Mouse (Mus musculus) urinary bladder, postnatal 14 days (tissue): Measurements from ENCODE around the gene Slc25a33.
A peak's percentile ranks its signal among the peaks of the same experiment; 100 is the strongest.
"Not testable (repeated sequence)": the region's sequence is repeated elsewhere in the genome, so short reads cannot be mapped to it uniquely, and the experiment has no call there.

Experiments used
- DNase-seq: peaks from one replicate; pipeline ENCODE4 v3.0.0; 2021; ENCODE audit warnings: low spot score

Gene Slc25a33

GRCm38 (mm10) chr4:149756546-149756945 is 17.5 kb downstream of the Slc25a33 start:
- not testable (repeated sequence) for DNase-seq

DNA sequence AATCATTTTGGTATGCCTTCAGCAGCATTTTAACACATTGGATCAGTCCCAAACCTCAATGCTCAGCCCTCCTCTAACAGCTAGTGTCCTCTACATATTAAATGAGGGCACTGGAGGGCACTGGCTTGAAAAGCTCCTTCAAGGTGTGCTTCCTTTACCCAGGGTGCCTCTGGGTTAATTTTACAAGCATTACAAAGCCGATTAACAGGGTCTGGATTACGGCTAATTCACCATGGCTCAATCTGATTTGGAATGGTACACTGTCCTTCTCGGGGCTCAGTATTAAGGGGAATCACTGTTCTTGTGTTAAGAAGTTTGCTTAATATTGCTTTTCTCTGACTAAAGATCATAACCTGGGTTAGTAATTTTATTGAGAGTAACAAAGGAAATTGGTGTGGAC is 21.2 kb downstream of the Slc25a33 start:
- no peak for DNase-seq

DNA sequence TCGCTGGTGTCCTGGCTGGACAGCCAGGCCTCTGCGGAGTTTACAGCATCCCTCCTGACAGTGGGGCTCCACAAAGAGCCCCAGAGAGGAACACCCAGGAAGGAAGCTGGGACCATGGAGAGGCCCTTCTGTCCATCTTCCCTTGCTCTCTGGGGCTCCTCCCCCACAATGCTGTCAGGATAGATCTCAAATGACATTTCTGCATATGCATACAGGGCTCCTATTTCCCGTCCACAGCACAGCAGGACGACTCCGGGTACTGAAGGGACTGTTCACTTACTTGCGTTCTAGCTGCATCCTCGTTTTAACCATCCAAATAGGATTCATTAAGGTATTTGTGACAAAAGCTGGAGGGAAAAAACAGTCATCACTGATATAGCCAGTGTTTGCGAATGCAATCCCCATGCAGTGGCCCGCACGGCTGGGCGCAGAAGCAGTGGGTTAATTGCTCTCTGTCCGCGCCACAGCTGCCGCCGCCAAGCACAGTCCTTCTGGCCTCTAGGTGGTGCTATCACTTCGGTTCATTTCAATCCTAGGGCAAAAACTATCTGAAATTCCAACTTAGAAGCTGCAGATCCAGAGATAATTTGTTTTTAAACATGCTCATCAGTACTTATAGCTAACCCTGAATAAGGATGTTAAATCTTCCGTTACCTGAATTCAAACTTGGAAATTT is 21.8 kb downstream of the Slc25a33 start:
- DNase-seq: peak; percentile 64

DNA sequence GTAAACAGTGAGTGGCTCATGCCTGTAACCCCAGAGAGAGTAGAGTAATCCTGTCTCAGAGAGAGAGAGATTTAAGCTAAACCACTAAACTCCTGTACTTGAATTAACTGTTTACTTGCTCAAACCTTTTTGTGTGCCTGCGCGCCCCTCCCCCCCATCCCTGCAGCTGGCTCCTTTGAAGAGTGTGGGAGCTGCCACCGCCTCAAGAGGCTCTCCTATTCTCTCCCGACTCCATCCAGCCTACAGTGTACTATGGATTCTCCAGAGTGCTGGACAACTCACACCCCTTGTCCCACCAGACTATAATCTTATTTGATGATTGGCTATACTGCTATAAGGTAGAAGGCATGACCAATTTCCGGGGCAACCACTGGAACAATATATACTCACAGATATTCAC is 23.4 kb downstream of the Slc25a33 start:
- no peak for DNase-seq

- not testable (repeated sequence) for DNase-seq
These were observed 24.4 kb downstream of the Slc25a33 start for GRCm38 (mm10) chr4:149749663-149750015.

GRCm38 (mm10) chr4:149749003-149749662 is 24.9 kb downstream of the Slc25a33 start:
- no peak for DNase-seq

DNA sequence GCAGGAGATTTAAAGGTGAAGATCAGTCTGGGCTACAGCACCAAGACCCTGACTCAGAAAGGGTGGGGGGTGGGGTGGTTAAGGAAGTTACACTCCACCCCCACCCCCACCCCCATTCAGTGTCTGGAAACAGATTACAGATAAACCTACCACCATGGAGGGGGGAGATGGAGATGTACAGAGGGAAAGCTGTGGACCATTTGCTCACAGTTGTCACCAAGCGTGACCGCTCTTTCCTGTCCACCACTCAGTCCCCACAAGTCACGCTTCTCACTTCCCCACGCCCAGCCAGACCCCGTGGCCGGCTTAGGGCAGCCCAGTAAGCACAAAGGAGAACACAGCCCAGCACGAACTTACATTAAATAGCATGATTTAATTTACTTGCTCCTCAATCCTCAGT is 30.0 kb downstream of the Slc25a33 start:
- DNase-seq: no peak

GRCm38 (mm10) chr4:149742011-149742530 is 32.0 kb downstream of the Slc25a33 start:
- DNase-seq: no peak

- DNase-seq: no peak
These were observed 33.8 kb downstream of the Slc25a33 start for GRCm38 (mm10) chr4:149740301-149740700.

DNA sequence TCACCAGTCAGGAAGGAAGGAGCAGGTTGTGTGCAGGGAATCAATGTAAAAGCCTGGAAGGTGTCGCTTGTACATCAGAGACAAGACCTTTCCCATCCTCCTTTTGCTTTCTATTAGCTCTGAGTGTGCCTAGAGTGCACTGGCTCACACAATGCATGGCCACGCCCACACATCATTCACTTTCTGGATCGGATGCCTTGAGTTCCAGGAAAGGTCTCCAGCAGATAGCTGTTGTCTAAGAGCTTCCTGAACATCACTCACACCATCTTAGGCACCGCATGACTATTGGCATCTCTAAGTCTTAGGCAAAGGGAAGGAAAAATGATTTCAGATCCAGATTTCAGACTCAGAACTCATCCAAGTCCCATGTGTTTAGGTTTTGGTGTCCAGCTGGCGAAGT is 34.6 kb downstream of the Slc25a33 start:
- DNase-seq: no peak

DNA sequence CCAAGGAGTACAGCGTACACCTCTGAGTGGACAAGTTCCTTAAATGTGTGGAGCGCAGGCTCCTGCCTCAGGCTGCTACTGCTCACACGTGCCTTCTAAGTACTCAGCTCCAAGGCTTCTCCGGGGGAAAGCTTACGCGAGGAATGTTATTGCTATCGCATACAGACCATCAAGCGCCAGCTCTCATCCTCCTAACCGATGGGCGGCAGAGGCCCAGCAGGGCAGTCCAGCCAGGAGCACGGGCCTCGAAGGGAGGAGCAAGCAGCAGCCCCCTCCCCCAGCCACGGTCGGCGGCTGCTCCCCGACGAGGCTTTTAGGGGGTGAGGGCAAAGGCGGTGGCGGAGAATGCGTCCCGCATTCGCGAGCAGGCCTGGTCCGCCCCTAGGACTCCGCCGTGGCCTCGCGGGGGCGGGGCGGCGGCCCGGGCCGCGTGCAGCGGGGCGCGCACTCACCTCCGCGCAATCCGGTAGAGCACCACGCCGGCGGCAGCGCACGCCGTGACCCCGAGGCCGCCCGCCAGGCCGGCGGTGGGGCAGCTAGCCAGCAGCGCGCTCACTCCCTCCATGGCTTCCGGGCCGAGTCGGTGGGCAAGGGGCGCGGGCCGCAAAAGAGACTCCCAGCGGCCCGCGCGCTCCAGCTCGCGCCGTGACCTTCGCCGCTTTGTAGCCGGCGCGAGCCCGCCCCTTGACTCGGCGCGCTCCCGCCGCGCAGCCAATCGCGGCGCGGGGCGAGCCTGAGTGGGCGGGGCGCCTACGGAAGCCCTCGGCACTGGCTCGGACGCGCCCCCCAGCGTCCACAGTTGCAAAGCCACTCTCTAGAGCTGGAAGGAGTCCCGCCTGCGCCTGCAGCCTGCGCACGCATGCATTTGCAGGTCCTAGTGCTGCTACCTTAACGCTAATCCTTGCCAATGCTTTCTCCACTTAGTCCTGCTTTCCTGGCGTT is 36.4 kb downstream of the Slc25a33 start, which contains the start of gene Tmem201:
Gene Tmem201 (minus strand): TSS at position 662 of the 942 bp plus-strand sequence.
- DNase-seq: peak; percentile 96

DNA sequence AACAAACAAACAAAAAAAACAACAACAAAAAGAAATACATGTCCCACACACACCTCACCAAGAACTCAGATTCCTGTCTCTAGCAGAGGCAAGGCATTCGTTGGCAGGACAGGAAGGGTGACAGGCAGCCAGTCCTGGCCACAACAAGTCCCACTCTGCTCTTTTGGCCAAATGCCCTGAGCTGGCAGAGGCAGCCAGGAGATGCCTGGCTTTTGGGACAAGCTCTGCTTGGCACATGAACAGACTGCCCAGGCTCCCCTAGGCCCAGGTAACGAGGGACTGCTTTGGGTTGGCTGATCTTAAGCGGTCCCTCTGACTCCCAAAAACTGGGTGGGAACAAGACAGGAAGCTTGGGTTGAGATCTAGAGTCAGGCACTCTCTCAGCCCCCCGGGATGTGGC is 37.5 kb downstream of the Slc25a33 start:
- peak; percentile 71 for DNase-seq

- DNase-seq: no peak
These were observed 38.3 kb downstream of the Slc25a33 start for GRCm38 (mm10) chr4:149735624-149736250.

DNA sequence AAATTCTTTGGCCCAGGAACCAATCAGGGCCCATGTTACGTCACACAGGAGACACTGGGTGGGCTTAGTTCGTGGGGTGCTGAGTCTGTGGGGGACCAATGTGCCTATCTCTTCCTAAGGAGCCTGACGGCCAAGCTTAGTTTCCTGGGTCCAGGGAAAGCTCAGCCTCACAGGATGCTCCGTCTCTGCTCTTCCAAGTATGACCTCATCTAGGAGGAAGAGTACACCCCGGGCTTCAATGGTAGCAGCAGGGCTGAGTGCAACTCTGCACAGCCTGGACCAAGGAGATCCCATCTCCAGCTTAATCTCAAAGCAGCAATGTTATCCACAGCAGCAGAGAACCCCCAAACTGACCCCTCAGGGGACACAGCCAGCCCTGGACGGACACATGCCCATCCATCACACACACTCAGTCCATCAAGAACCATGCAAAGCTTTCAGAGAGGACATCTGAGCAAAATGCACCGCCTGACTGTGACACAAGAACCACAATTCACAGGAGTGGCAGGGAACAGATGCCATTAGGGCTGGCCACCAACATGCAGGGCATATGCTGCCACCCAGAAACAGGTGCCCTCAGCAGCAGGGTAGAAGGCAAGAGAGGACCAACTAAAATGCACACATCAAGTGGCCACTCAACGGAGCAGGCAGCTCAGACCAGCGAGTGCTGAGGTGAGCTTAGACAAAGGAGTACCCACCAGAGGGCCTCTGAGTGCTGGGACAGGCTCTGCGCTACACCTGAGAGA is 39.2 kb downstream of the Slc25a33 start:
- DNase-seq: no peak

DNA sequence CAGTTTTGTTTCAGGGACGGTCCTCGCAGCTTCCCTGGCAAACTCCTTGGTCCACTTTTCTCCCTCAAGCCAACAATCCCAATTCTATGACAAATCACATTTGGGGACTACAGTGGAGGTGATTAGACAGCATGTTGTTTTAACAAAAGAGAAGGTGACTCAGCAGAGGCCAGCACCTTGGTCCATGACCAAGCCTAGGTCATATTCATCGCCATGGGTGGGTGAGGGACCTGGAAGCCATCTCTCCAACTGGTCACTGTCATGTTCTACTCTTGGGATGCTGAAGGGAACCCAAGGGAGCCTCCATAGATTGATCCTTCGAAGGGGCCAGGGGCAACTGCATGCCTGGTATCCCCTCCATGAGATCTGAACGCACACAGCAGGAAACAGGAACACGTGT is 39.8 kb downstream of the Slc25a33 start:
- no peak for DNase-seq

GRCm38 (mm10) chr4:149733748-149734147 is 40.3 kb downstream of the Slc25a33 start:
- DNase-seq: no peak

DNA sequence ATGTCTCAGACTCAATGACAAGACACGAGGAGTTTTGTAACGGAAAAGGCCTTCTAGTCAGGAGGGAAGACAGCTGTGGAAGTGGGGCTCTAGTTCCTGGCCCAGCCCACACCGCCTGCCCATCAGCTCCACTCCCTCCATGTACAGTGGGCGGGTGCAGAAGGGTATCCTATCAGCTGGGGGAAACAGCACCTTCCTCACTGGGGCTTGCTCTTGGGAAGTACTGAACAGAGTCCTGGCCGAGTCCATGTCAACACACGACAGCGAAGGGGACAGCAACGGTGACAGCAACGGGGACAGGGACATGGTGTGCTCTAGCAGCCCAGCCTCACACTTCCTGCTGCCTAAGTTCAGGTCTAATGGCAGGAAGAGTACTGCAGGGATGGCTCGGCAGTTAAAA is 41.3 kb downstream of the Slc25a33 start:
- no peak for DNase-seq

GRCm38 (mm10) chr4:149732313-149732712 is 41.8 kb downstream of the Slc25a33 start:
- DNase-seq: no peak

GRCm38 (mm10) chr4:149730827-149731226 is 43.2 kb downstream of the Slc25a33 start:
- no peak for DNase-seq

- DNase-seq: no peak
These were observed 45.3 kb downstream of the Slc25a33 start for GRCm38 (mm10) chr4:149728810-149729209.

GRCm38 (mm10) chr4:149727636-149728035 is 46.4 kb downstream of the Slc25a33 start:
- no peak for DNase-seq
